Mouse (Mus musculus) heart, postnatal 10 days (tissue): ENCODE data around the gene Exosc5. TPM values are rescaled to one million over a fixed set of nuclear protein-coding genes. Genes with fewer than 3 reads are reported as not detected.

ENCODE experiments used
- total RNA-seq, 2 experiments: library from RNA; stranded (reverse); gene quantifications; 2 replicates each; pipeline ENCODE4 v1.2.3; 2021

Exosc5 gene
- total RNA-seq, 2 experiments from 2014 or later: 17.9 to 20.6 TPM

Other genes starting within 250 kb of the Exosc5 start
- not detected for gene Cxcl17, start 246.3 kb upstream of the Exosc5 start, total RNA-seq
- gene Ceacam1, start 181.6 kb upstream of the Exosc5 start, total RNA-seq: 10 to 100 TPM; 15.0 to 15.6 TPM
- gene Ceacam2, start 119.3 kb upstream of the Exosc5 start, total RNA-seq: 1 to 10 TPM; 1.7 to 1.9 TPM
- gene Erich4, start 43.3 kb upstream of the Exosc5 start, total RNA-seq: not detected
- 10 to 100 TPM; 52.4 to 52.9 TPM for gene Dmac2, start 39.8 kb upstream of the Exosc5 start, total RNA-seq
- 1 to 10 TPM; 3.1 to 6.0 TPM for gene B3gnt8, start 32.5 kb upstream of the Exosc5 start, total RNA-seq
- 100 to 1,000 TPM in 1 of 2 experiments, 10 to 100 TPM in 1; 94.3 to 104 TPM for gene Bckdha, start 183 bp upstream of the Exosc5 start, total RNA-seq
- not detected for gene Tmem91, start 16.0 kb downstream of the Exosc5 start, total RNA-seq
- 10 to 100 TPM; 12.3 to 14.3 TPM for gene B9d2, start 21.6 kb downstream of the Exosc5 start, total RNA-seq
- gene Tgfb1, start 27.8 kb downstream of the Exosc5 start, total RNA-seq: 10 to 100 TPM; 43.6 to 45.5 TPM
- 10 to 100 TPM; 48.9 to 51.9 TPM for gene Ccdc97, start 59.9 kb downstream of the Exosc5 start, total RNA-seq
- 100 to 1,000 TPM; 117 to 119 TPM for gene Hnrnpul1, start 95.6 kb downstream of the Exosc5 start, total RNA-seq
- 100 to 1,000 TPM; 113 to 139 TPM for gene Axl, start 129.5 kb downstream of the Exosc5 start, total RNA-seq
- 1 to 10 TPM; 6.1 to 7.0 TPM for gene Cyp2s1, start 157.7 kb downstream of the Exosc5 start, total RNA-seq
- gene Cyp2b10, start 238.5 kb downstream of the Exosc5 start, total RNA-seq: 1 to 10 TPM in 1 of 2 experiments, under 1 TPM in 1; 0.30 to 1.3 TPM